Mouse (Mus musculus) megakaryocyte, adult 5-6 weeks (primary cell): ENCODE results near the gene Chdh. TPM values are rescaled to one million over a fixed set of nuclear protein-coding genes. Genes with fewer than 3 reads are reported as not detected.

Source experiments
- ATAC-seq: 2 replicates; pipeline ENCODE4 v1.8.0; 2016; ENCODE audit warnings: mild to moderate bottlenecking, inconsistent platforms; ENCODE audit not compliant: poor library complexity, severe bottlenecking
- total RNA-seq, 2 experiments: library from RNA; stranded (forward) in 1 of 2; stranded (reverse) in 1 of 2; fragments of 153-499, 151-499 nt in 1 of 2; fragments of 221-1000, 200-1000 nt in 1 of 2; gene quantifications; 2 replicates each; pipeline versions ENCODE4 v1.2.3 to v1.2.4; 2015 to 2017

Gene Chdh
- total RNA-seq (2015): 7.2 and 10.4 TPM in 2 replicates
- 9.8 TPM in 2 replicates for total RNA-seq (2017)

DNA sequence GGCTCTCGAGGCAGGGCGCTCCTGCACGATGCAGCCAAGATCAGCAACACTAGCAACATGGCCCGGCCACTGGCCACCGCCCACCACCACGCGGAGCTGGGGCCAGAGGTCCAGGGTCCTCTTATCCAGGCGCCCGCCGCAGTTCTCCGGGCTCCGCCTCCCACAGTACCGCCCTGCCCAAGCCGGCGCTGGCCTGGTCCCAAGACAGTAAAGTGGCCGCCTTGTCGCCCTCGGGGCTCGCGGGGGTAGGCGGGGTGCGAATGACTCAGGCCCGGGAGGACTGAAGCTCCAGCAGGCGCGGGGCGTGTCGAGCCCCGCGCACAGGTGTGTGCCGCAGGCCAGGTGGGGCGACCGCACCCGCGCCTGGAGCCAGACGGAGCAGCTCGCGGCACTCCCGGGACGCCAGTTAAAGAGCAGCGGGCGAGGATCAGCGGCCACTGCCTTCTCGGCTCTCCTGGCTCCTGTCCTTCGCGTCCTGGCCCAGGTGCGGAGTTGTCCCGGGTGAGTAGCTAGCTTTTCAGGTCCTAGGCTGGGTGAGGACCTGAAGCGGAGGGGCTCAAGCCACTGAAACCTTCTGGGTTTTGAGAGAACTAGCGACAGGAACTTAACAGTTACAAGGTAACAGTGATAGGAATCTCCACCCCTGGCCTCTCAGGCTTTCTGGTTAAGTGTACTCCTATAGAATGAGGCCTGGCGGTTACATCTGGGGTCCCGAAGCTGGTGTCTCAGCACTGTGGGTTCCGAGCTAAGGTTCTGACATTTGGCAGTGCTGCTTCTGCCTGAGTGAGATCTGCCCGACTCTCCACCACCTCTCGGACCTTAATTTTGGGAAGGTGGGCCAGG is at the start of gene Chdh, which contains the start of gene Il17rb:
Gene Chdh, plus strand, starts transcription at position 291 of the 843 bp plus-strand sequence.
Gene Il17rb, minus strand, starts transcription at position 164 of the 843 bp plus-strand sequence.
- ATAC-seq: peak; percentile 85

DNA sequence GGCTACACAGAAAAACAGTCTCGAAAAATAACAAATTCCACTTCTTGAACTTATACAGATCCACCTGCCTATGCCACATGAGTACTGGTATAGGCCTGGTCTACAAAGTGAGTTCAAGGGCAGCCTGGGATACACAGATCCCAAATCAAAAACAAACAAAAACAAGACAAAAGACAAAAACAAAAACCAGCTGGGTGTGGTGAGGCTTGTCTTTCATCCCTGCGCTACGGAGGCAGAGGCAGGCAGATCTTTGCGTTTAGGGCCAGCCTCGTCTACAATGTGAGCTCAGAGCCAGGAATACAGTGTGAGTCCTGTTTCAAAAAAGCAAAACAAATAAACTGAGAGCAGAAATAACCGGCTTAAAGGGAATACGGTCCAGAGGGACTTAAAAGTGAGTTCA is 41.2 kb upstream of the Chdh start:
- ATAC-seq: no peak

DNA sequence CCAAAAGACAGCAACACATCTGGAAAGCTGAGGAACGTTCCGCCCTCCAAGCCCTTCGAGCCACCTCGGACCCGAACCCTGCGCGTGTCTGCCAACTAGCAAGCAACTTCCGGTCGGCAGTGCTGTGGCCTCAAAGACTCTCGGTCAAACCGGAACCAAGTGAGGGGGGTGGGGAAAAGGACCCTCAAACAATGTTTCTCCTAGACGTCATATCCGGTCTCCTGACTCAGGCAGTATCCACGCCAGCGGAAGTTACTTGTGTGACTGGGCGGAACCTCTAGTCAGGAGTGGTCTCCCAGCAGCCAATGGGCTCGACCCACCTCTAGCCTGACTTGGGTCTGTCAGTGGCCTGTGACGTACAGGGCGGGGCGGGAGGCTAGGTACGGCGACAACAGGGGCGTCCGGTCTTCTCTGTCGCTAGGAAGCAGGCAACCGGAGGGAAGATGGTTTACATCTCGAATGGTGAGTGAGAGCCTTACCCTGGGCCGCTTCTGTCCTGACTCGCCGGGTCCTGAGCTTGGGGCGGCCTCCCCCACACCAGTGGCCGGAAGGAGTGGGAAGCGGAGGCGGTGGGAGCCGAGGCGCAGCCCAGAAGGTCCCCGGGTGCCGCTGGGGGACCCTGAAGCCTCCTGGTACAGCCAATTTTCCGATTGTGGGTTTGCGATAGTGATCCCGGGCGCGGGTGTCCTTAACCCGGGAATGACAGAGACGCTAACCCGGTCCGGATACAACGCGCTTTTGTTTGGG is 40.6 kb upstream of the Chdh start, which contains the start of gene Selenok:
Gene Selenok, plus strand, starts transcription at position 234 of the 747 bp plus-strand sequence.
- ATAC-seq: peak; percentile 95

DNA sequence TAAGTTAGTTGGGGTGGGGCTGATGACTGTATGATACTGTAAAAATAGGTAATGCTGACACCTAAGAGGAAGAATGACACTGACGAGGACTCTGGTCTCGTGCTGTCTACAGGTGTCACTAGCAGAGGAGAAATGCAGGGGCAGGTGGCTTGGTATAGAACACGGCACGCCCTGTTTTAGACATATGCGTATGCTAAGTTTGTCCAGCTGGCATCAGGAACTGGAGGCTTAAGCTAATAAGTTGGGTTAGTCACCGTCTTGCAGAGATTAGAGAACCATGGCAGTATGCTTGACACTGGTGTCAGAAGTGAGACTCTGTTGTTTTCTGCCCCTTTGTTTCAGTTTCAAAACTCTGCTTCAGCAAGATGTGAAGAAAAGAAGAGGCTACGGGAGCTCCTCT is 37.4 kb upstream of the Chdh start:
- no peak for ATAC-seq

DNA sequence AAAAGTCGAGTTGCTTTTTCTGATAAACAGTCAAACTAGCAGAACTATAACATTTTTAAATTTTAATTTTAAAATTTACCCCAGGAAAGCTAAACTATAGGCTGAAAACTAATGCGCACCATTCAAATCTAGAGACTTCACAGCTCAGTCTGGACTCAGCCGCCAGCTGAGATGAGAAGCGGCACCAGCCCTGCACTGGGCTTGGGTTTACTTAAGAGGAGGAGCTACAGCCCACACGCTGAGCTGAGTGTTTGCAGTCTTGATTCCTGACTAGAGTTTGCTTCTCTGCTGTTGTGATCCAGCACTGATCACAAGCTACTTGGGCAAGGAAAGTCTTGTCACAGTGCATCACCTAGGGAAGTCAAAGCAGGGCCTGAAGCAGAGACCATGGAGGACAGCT is 36.8 kb upstream of the Chdh start:
- no peak for ATAC-seq

DNA sequence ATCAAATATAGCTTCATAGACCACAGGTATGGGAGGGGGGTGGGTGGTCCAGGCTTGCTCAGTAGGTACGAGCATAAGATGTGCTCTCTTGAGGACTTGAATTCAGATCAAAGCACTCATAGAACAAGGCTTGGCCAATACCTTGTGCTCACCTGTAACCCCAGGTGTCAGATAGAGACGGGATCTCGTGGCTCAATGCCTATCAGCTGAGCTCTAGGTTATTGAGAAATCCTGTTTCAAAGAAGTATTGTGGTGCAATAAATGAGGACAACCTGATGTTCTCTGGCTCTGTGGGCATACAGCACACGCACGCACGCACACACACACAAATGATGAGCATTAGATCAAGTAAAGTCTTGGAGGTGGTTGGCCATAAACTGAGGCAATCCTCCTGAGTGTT is 31.9 kb upstream of the Chdh start:
- ATAC-seq: no peak

DNA sequence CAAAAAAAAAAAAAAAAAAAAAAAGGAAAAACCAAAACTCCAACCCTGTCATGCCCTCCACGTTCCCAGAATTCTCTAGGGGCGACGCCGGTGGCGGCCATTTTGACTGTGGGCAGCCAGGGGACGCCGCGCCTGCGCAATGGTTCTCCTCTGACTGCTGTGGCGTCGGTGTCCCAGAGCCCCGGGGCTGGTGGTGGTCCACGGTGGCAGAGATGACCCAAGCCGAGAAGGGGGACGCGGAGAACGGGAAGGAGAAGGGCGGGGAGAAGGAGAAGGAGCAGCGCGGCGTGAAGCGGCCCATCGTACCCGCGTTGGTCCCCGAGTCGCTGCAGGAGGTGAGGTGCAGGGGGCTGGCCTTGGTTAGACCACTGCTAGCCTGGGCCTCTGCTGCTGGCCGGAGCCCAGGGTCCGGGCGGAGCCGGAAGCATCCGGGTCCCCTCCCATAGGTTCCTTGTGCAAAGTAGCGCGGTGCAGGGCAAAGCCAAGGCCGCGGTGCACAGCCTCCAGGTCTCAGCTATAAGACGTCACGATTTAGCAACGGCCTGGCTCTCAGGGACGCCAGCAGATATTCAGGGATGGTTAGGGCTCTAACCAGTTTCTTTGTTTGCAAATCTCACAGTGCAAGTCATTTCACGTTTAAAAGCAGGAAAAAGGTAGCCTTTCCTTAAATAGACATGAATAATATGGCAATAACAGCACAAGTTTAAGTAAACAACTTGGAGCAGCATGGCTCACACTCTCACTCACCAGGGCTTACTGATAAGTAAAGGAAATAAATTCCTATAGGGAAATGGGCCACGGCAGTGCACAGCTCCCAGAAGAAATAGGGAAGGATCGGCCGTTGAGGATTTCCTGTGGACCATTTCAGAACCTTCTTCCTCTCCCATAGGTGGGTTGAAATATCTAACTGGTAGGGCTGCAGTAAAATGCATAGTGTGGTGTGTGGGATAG is 30.3 kb upstream of the Chdh start, which contains the start of gene Actr8:
Gene Actr8, plus strand, starts transcription at position 84 of the 951 bp plus-strand sequence.
- ATAC-seq: peak; percentile 90

DNA sequence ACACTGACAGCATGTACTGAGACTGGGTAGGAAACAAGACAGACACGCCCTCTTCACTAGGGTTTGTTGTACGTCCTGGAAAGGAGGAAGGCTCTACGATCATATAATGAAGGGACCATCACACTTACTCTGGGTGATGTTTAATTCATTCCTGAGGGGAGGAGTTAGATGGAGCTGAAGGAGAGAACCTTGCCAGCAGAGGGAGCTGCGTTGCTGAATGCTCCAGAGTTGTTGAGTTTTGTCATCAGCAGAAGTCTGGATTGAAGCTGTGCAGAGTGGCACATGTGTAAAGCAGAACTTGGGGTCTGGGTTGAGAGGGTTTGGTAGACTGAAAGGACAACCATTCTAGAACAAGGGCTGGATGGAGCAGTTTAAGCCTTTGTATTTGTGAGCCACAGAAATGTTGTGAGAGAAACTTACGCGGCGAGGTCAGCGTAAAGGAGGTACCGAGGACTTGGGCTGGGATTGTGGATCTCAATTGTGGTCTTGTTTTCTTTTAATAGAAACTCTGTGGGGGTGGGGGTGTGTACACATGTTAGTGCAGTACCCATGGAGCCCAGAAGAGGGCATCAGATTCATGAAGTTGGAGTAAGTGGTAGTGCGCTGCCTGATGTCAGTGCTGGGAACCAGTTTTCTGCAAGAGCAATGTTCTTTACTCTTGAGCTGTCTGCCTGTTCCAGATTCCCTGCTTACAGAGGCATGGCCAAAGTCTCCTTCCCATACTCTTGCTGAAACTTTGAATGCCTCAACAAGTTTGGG is 28.2 kb upstream of the Chdh start:
- peak; percentile 56 for ATAC-seq

DNA sequence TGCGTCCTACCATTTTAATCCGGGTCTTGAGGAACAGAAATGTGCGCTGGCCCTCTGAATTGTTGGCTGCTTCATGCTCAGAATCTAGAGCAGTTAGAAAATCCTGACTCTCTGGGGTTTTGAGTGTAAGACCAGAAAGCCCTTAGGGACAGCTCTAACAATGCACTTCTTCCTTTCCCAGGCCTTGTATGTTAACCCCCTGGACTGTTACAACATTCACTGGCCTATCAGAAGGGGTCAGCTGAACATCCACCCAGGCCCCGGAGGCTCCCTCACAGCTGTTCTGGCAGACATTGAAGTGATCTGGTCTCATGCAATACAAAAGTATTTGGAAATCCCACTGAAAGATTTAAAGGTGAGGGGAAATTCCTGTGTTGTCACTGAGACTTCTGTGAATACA is 22.7 kb upstream of the Chdh start:
- ATAC-seq: no peak

DNA sequence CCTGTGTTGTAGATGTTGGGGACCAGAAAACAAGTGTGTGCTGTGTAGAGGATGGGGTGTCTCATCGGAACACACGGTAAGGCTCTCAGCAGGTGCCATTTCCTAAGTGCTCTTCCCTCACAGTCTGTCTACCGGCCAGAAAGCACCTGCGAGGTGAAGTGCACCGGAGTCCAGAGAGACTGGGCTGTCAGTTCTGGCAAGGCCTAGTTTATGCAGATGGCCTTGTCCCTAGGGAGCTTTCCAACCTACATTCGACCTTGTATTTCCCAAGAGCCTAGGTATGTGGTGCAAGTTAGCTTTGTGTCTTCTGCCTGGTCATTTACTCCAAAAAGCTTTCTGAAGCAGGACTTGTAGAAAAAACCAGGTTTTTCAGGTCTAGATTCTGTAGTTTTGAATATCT is 21.5 kb upstream of the Chdh start:
- no peak for ATAC-seq

DNA sequence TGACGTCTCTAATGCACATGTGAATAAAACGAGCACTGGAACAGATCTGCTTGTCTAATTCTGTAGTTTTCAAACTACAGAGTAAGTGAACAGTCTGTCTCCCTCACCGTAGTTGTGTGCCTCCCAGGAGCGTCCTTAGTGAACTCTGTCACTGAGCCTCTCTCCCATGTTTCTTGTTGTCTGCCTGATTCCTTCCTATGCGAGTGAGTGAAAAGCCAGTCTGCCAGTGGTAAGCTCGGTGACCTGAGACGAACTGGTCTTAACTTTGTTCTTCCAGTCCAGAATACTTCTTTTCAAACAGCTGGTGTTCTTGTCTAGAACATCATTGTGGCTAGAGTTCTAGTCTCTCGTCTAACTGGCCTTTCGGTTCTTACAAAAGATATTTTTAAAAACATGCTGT is 21.1 kb upstream of the Chdh start:
- ATAC-seq: no peak

DNA sequence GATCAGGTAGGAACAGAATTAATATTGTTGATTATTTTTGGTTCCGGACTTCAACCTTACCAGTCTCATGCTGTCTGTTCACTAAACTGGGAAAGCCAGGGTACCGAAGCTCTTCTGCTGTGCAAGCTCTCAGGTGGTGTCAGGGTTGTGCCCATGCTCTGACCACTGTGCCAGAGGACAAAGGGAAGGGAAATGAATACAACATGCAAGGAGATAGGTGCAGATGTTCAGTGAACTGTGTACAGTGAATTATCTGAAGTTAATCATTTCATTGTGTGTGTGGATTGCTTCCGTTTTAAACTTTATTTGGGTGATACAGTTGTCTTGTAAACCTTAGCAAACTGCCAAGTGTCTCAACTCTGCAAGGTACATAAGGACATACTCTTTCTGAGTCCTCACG is 20.5 kb upstream of the Chdh start:
- no peak for ATAC-seq

DNA sequence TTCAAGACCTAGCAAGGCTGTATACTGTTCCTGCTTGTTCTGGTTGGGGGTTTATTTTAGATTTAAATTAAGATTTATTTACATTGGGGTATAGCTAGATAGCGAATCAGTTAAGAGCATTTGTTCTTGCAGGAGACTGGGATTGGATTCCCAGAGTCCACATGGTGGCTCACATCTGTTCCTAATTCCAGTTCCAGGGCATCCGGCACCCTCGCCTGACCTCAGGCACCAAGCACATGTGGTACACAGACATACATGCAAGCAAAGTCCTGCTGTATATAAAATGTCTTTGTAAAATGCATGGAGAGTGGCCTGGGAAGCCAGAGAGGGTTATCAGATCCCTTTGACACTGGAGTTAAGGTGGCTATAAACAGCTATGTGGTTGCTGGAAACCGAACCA is 13.8 kb upstream of the Chdh start:
- no peak for ATAC-seq

DNA sequence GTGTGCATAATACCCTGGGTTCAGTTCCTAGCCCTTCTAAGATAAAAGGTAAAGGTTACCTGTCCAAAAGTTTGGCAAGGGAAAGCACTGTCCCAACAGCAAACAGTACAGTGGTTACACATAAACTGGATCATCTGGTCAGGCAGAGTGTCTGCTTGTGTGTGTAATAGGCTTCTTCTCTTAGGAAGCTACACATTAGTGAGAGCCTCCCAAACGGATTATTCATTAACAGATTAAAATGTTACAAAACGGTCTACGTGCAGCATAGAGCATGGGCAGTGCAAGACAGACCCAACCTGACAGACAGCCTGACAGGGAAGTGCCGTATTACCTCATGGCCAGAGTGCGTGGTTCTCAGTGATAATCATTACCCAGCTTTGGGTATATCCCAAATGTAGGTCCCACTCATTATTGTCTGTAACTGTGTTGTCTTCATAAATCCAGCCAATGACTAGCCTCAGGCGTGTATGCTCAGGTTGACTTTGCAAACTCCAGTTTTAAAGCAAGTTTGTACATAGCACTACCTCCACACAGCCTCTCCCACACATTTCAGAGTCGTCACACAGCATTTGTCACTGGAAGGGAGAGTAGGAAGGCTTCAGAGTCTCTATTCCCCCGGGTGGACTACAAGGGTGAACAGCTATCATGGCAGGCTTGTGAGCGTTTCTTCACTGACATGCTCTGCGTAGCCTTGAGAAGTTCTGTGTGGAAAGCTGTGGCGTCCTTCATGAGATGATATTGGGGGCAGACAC is 12.6 kb upstream of the Chdh start:
- ATAC-seq: no peak

DNA sequence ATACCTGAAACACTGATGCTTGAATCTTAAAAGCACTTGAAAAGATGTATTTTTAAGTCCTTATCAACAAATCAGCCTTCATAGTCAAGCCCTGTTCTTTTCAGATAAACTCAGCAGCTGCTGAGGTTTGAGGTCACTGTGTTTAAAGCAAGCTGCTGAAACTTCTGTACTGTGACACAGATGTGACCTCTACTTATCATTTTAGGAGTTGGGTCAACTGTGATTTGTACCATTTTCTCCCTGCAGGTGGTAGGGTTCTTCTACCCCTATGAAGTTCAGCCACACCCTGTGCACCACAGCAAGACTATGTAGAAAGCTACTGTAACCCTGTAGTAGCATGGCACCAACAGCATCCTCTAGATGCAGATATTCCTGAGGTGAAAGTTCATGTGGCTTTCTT is 11.5 kb upstream of the Chdh start:
- ATAC-seq: no peak

DNA sequence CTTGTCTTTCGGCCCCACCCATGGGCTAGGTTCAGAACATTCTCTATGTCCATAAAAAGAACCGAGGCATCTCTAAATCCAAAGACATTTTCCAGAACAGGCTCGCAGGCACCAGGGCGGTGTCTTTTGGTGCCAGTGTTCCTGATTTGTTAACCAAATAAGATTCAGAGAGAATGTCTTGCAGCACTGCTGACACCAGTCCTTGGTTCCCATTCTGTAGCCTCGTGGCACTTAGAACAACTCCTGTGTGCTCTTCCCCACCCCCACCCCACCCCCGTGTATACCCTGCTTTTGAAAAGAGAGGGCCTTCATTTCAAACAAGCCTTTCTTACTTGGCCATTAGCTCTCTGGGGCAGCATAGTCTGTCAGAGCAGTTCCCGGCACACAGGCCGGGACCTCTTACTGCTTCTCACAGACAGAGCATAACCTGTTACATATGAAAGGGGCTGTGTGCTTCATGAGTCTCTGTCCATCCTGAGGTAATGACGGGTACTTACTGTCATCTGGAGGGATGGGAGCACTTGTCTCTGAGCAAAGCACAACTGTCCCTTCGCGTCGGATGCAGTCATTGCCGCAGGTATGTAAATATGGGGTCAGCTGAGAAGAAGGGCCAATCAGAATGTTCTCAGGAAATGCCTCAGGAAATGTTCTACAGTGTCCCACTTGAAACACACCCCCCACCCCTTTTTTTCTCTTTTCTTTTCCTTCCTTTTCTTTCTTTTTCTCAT is 9.9 kb upstream of the Chdh start:
- no peak for ATAC-seq

DNA sequence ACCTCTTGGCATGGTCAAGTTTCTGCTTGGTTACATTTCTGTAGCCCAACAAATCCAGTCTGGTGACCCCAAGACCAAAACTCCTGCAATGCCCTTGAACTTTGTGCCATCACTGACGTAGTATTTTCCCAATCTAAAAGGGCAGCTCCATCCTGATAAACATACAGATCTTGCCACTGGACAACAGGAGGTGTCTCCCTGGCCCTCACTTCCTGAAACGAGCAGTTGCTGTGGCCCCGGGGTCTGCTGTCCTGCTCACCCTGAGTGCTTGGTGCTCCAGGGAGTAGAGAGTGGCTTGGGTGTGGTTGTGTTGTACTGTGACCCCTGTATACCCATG is 9.4 kb upstream of the Chdh start:
- no peak for ATAC-seq

DNA sequence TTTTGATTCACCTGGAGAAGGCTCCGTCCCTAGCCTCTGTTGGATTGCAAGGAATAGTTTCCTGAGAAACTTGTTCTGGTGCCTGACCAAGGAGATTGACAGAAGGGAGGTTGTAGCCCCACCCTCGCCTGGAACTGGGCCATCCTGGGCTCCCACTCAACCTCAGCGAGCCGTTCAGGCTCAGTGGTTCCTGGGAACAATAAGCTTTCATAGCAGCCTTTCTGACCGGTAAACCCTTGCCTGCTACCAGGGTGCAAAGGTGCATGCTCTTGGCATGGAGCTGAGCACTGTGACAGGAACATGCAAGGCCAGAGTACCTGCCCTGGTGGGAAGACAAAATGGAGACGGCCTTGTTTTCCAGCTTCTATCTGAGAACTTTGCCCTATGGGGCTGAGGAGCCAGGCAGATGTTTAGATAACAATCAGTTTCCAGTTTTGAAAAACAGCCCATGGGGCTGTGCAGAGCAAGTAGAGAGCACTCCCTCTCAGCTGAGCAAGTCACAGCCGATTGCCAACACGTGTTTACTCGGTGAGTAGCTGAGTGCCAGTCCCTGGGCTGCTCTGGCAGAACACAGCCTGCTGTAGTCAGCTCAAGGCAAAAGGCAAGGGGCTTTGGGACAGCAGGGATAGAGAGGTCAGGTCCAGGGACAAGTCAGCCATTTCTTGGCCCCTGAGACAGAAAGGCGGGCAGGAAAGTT is 1.2 kb downstream of the Chdh start:
- ATAC-seq: no peak
